Mouse (Mus musculus) kidney, adult 11 months (tissue): ENCODE results near the gene Sytl3.
A peak's percentile ranks its signal among the peaks of the same experiment; 100 is the strongest.

Experiments used
- DNase-seq: peaks from one replicate; pipeline ENCODE4 v3.0.0; 2022

Gene Sytl3

DNA sequence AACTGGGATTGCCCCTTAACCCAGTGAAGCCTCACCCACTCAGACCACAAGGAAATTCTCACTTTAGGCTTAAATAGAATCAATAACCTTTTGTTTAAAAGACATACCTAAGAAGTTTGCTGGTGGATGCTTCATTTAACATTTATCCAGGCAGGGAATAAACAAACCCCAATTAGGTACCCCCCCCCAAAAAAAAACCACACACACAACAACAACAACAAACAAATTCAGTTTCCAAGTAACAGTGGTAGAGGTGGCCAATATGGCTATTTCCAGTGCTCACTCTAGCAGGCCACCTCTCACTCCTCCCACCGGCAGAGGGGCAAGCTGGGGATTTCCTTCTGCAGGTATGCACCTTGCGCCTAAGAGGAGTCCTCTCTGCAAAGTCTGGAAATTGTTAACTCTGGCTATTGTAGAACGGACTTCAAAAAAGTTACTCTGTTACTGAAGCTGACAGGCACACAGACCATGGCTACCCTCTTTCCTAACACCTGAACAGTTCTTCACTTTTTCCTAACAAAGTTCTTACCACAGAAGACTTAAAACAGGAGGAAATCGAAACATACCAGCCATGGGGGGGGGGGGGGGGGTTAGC is 121.7 kb downstream of the Sytl3 start:
- DNase-seq = peak; percentile 39

DNA sequence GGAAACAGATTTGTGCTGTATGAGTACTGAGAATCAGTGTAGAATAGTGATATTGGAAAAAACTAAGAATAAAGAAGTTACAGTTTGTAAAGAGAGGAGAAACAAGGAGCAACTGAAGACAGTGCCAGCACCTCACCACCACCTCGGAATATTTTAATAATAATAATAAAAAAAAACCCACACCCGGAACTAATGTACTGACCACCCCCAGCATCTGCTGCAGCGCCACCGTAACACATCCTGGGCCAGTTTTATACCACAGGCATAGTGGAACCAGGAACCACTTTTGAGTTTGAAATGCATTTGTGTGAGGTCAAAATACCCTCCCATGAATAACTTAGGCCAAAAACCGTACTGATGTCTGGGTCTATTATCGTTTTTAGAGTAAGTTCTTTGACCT is 122.4 kb downstream of the Sytl3 start:
- no peak for DNase-seq

DNA sequence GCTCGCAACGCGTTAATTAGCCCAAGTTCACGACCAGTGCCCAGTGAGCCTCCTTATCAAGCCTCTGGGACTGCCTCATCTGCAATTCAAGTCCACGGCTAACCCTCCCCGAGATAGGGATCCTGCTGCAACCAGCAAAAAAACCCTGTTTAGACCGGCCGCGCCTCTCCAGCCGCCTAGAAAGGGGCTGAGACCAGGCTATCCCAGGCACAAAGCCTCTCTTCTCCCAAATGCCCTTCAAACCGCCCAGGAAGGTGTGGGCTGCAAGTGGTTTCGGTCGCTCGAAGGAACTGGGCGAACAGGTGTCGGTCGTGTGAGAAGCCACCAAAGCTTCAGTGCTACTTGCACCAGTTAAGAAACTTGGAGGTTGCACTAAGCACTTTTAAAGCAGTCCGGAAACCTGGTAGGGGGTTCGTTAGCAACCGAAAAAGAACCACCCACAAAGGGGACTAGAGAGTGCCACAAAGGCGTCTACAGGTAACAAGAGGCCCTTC is 123.2 kb downstream of the Sytl3 start:
- DNase-seq = peak; percentile 57

DNA sequence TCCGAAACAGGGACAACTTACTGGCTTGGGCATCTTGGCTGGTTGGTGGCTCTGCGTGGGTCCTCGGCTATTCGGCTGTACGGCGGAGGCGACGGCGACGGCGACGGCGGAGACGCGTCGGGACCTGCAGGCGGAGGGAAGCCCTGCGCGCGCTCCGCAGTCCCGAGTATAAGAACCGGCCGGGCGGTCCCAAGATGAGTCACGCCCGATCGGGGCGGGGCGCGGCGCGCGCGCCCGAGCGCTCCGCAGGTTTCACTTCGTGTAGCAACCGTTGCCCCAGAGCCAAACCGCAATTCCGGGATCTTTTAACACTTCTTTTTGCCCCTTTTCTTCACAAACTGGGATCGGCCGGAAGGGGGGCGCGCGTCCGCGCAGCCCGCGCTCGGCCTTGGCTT is 123.7 kb downstream of the Sytl3 start, which contains the start of gene Ezr:
Gene Ezr, minus strand, starts transcription at position 174 of the 395 bp plus-strand sequence.
- DNase-seq = peak; percentile 88

DNA sequence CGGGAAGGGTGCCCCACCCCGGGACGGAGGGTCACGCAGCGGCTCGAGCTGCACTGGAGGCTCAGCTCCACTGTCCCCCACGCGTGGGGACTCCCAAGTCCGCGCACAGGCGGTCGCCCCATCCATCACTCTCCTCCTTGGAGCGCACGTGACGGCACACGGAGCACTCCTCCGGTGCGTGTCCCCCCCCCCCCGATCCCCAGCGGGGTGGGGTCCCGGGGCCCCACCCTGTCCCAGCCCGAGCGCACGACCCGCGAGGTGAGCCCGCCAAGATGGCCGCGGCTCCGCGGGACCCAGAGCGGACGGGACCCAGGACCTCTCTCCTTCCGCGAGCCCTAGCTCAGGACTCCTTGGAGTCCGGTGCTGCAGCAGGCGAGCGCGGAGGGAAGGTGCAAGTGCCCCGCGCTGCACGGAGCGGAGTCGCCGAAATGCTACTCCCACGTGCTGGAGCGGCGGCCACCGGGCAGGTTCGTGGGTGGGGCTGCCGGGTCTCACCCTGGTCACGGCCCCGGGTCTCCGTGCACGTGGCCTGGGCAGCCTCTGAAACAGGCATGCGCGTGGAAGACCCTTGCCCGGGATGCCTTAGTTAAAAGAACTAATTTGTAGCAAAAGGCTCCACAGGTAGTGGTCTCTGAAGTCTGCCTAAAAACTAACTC is 124.2 kb downstream of the Sytl3 start:
- DNase-seq = peak; percentile 60

DNA sequence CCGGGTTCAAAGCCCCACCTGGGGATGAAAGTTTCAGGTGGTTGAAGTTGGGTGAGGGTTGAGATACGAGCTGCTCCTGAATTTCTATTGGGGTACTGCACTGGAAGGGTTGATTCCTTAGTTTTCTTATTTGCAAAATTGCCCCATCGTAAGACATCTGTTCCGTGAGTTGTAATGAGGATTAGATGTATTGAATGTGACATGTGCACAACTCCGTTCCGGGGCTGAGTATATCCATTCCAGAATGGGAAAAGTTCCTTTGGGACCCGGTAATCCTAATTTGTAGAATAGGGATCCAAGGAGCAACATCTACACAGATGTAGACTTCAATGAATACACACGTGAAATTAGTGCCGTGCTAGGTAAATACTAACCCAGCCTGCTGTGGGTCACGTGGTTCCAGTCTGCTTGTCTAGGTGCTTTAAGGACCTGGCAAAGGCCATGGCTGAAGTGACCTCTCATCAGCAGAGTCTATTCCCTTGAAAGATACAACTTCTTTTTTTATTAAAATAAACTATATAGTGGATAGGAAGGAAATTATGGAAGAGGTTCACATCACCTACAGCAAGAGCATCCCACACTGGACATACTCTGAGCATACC is 125.0 kb downstream of the Sytl3 start:
- DNase-seq = peak; percentile 53

DNA sequence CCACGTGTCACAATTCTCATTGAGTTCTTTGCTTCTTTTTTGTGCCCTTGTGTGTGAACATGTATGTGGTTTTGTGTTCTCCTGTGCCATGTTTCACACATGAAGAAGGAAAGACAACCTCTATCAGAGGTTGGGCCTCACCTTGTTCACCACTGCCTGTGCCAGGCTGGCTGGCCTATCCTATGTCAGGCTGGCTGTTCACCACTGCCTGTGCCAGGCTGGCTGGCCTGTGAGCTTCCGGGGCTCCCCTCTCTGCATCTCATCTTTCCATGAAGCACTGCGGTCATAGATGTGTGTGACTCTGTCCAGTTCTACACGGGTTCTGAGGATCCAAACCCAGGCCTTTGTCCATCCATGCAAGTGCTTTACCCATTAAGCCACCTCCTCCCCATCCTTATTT is 128.3 kb downstream of the Sytl3 start:
- DNase-seq = no peak
